Mouse (Mus musculus): ENCODE data around the gene Erbb3. TPM values are rescaled to one million over a fixed set of nuclear protein-coding genes. Genes with fewer than 3 reads are reported as not detected.
A peak's percentile ranks its signal among the peaks of the same experiment; 100 is the strongest.
"Not testable (repeated sequence)": the region's sequence is repeated elsewhere in the genome, so short reads cannot be mapped to it uniquely, and the experiment has no call there.

Erbb3 gene
- polyA plus RNA-seq, 1 experiment = 39.4 TPM

- Histone ChIP-seq H3K4me3 (ENCODE audit: low read depth, low read length) (peak overlapping the region; percentile 53), H3K27ac (ENCODE audit: insufficient read depth, low read length) (peak overlapping the region; percentile 17; the same call in 1 of the 2 replicates), H3K4me1 (ENCODE audit: control insufficient read depth, insufficient read depth, low read length) (peaks cover 2% of the 10 kb centered on the region), H3K27me3 (ENCODE audit: control insufficient read depth, insufficient read depth, low read length, poor library complexity, severe bottlenecking) (no peaks in the 10 kb centered on the region), H3K36me3 (ENCODE audit: control insufficient read depth, insufficient read depth, low read length, poor library complexity, severe bottlenecking) (peaks cover 55% of the 10 kb centered on the region), H3K9me3 (replicated peaks; ENCODE audit: control insufficient read depth, insufficient read depth, low read length, poor library complexity, severe bottlenecking) (no peaks in the 10 kb centered on the region), H3K9ac (ENCODE audit: low read depth, poor library complexity, severe bottlenecking) (peak overlapping the region; percentile 92)
- no peak for TF ChIP-seq CTCF (IDR thresholded peaks at IDR 0.05; ENCODE audit: low read depth, low read length)
- TF ChIP-seq POLR2A (IDR thresholded peaks at IDR 0.05; ENCODE audit: insufficient read depth, low read length) = no peak
- no peak for TF ChIP-seq EP300 (IDR thresholded peaks at IDR 0.05; ENCODE audit: insufficient read depth, low read depth, low read length)
Observed at GRCm38 (mm10) chr10:128563544-128563943, 25.9 kb downstream of the Erbb3 start.

GRCm38 (mm10) chr10:128556963-128557362 lies 32.5 kb downstream of the Erbb3 start:
- H3K9me3 ChIP-seq (replicated peaks; ENCODE audit: control insufficient read depth, insufficient read depth, low read length, poor library complexity, severe bottlenecking) = no peaks in the 10 kb centered on the region
- TF ChIP-seq POLR2A (IDR thresholded peaks at IDR 0.05; ENCODE audit: insufficient read depth, low read length) = no peak
- no peak for TF ChIP-seq EP300 (IDR thresholded peaks at IDR 0.05; ENCODE audit: insufficient read depth, low read depth, low read length)
- TF ChIP-seq CTCF (IDR thresholded peaks at IDR 0.05; ENCODE audit: low read depth, low read length) = no peak
- no peak overlapping the region for H3K9ac ChIP-seq (ENCODE audit: low read depth, poor library complexity, severe bottlenecking)
- peaks cover 46% of the 10 kb centered on the region for H3K36me3 ChIP-seq (ENCODE audit: control insufficient read depth, insufficient read depth, low read length, poor library complexity, severe bottlenecking)
- no peak overlapping the region for H3K4me3 ChIP-seq (ENCODE audit: low read depth, low read length)
- no peaks in the 10 kb centered on the region for H3K27me3 ChIP-seq (ENCODE audit: control insufficient read depth, insufficient read depth, low read length, poor library complexity, severe bottlenecking)
- peak overlapping the region; percentile 32; the same call in 1 of the 2 replicates for H3K27ac ChIP-seq (ENCODE audit: insufficient read depth, low read length)
- no peaks in the 10 kb centered on the region for H3K4me1 ChIP-seq (ENCODE audit: control insufficient read depth, insufficient read depth, low read length)

- Histone ChIP-seq H3K36me3 (ENCODE audit: control insufficient read depth, insufficient read depth, low read length, poor library complexity, severe bottlenecking) (peaks cover 39% of the 10 kb centered on the region), H3K27ac (ENCODE audit: insufficient read depth, low read length) (no peak overlapping the region), H3K27me3 (ENCODE audit: control insufficient read depth, insufficient read depth, low read length, poor library complexity, severe bottlenecking) (no peaks in the 10 kb centered on the region), H3K9me3 (replicated peaks; ENCODE audit: control insufficient read depth, insufficient read depth, low read length, poor library complexity, severe bottlenecking) (no peaks in the 10 kb centered on the region), H3K4me1 (ENCODE audit: control insufficient read depth, insufficient read depth, low read length) (no peaks in the 10 kb centered on the region), H3K9ac (ENCODE audit: low read depth, poor library complexity, severe bottlenecking) (no peak overlapping the region), H3K4me3 (ENCODE audit: low read depth, low read length) (no peak overlapping the region)
- peak; percentile 12 for TF ChIP-seq CTCF (IDR thresholded peaks at IDR 0.05; ENCODE audit: low read depth, low read length)
- no peak for TF ChIP-seq EP300 (IDR thresholded peaks at IDR 0.05; ENCODE audit: insufficient read depth, low read depth, low read length)
Observed at GRCm38 (mm10) chr10:128556286-128556685, 33.2 kb downstream of the Erbb3 start.

- H3K9ac ChIP-seq (ENCODE audit: low read depth, poor library complexity, severe bottlenecking); H3K27ac ChIP-seq (ENCODE audit: insufficient read depth, low read length); H3K4me3 ChIP-seq (ENCODE audit: low read depth, low read length); H3K4me1 ChIP-seq (ENCODE audit: control insufficient read depth, insufficient read depth, low read length); H3K27me3 ChIP-seq (ENCODE audit: control insufficient read depth, insufficient read depth, low read length, poor library complexity, severe bottlenecking); H3K9me3 ChIP-seq (replicated peaks; ENCODE audit: control insufficient read depth, insufficient read depth, low read length, poor library complexity, severe bottlenecking): not testable (repeated sequence)
- peaks cover 32% of the 10 kb centered on the region for H3K36me3 ChIP-seq (ENCODE audit: control insufficient read depth, insufficient read depth, low read length, poor library complexity, severe bottlenecking)
Observed at GRCm38 (mm10) chr10:128555567-128555966, 33.9 kb downstream of the Erbb3 start.

GRCm38 (mm10) chr10:128550144-128550823 lies 39.2 kb downstream of the Erbb3 start:
- peaks cover 12% of the 10 kb centered on the region for H3K36me3 ChIP-seq (ENCODE audit: control insufficient read depth, insufficient read depth, low read length, poor library complexity, severe bottlenecking)
- H3K4me1 ChIP-seq (ENCODE audit: control insufficient read depth, insufficient read depth, low read length); H3K9me3 ChIP-seq (replicated peaks; ENCODE audit: control insufficient read depth, insufficient read depth, low read length, poor library complexity, severe bottlenecking); H3K27ac ChIP-seq (ENCODE audit: insufficient read depth, low read length); H3K9ac ChIP-seq (ENCODE audit: low read depth, poor library complexity, severe bottlenecking); H3K4me3 ChIP-seq (ENCODE audit: low read depth, low read length); H3K27me3 ChIP-seq (ENCODE audit: control insufficient read depth, insufficient read depth, low read length, poor library complexity, severe bottlenecking): not testable (repeated sequence)

- H3K4me3 ChIP-seq (ENCODE audit: low read depth, low read length); H3K9me3 ChIP-seq (replicated peaks; ENCODE audit: control insufficient read depth, insufficient read depth, low read length, poor library complexity, severe bottlenecking); H3K27ac ChIP-seq (ENCODE audit: insufficient read depth, low read length); H3K4me1 ChIP-seq (ENCODE audit: control insufficient read depth, insufficient read depth, low read length); H3K27me3 ChIP-seq (ENCODE audit: control insufficient read depth, insufficient read depth, low read length, poor library complexity, severe bottlenecking): not testable (repeated sequence)
- Histone ChIP-seq H3K36me3 (ENCODE audit: control insufficient read depth, insufficient read depth, low read length, poor library complexity, severe bottlenecking) (peaks cover 18% of the 10 kb centered on the region), H3K9ac (ENCODE audit: low read depth, poor library complexity, severe bottlenecking) (peak overlapping the region; percentile 100; the same call in 1 of the 2 replicates)
Observed at GRCm38 (mm10) chr10:128549682-128550057, 39.8 kb downstream of the Erbb3 start.

Measured in ES-Bruce4 (cell line).